Mouse (Mus musculus): ENCODE data around the gene Wdr37. TPM values are rescaled to one million over a fixed set of nuclear protein-coding genes. Genes with fewer than 3 reads are reported as not detected.

Wdr37 gene
- polyA plus RNA-seq, 2 experiments: 4.1 to 7.2 TPM

- no peak overlapping the region for H3K4me3 ChIP-seq (ENCODE audit: insufficient read depth in 1 of 2, low read depth in 2 of 2, low read length in 2 of 2)
- no peak for ATAC-seq (ENCODE audit: insufficient read depth)
- no peak for TF ChIP-seq EP300 (IDR thresholded peaks at IDR 0.05; ENCODE audit: low read depth)
- TF ChIP-seq CTCF (IDR thresholded peaks at IDR 0.05; ENCODE audit: low read depth): no peak
- no peak overlapping the region for H3K9ac ChIP-seq (replicated peaks)
- H3K36me3 ChIP-seq (replicated peaks; ENCODE audit: control insufficient read depth, insufficient read depth, low read depth): peaks cover 9% of the 10 kb centered on the region
- no peaks in the 10 kb centered on the region for H3K27me3 ChIP-seq (ENCODE audit: control insufficient read depth, insufficient read depth, low read length)
- no peak overlapping the region for H3K4me2 ChIP-seq (ENCODE audit: low read depth)
- H3K27ac ChIP-seq: no peak overlapping the region
- WGBS (ENCODE audit: insufficient replicate concordance): 86% methylated on average over 5 of the region's 5 CpGs
- no peak for DNase-seq (ENCODE audit: low read depth in 3 of 3, low spot score in 3 of 3)
- peaks cover 0 to 1% of the 10 kb centered on the region in 2 experiments; a peak in 1 of 4 replicates for H3K4me1 ChIP-seq (replicated peaks; ENCODE audit: control insufficient read depth in 2 of 2, insufficient read depth in 2 of 2, low read length in 1 of 2)
- no peaks in the 10 kb centered on the region for H3K9me3 ChIP-seq (ENCODE audit: control insufficient read depth, low read length)
These were observed 37.1 kb downstream of the Wdr37 start for GRCm38 (mm10) chr13:8834573-8834972.

DNA sequence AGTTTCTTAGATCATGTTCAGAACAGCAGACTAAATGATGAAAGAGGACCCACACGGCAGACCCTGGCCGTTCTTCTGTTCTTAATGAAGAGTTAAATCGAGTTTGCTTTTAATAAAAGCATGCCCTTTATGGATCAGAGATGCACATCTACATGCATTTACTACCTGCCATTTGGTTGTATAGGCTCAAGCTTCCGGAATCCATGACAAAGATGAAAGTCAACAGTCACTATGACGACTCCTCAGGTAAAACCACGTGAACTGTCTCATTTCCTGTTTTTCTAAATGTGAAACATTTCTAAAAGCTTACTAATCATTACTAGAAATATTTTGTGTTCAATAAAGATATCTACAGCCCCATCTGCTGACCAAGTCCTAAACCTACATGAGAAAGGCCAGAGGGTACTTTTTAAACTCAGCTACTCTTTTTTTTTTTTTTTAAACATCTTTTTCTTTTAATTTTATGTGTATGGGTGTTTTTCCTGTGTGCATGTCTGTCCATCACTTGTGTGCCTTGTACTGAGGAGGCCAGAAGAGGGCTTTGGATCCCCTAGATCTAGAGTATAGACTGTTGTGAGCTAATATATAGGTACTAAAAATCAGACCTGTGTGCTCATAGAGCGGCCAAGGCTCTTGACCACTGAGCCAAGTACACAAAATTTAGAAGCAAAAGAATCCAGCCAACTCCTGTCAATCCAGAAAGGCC is 40.0 kb downstream of the Wdr37 start:
- 72% methylated on average over 7 of the region's 7 CpGs for WGBS (ENCODE audit: insufficient replicate concordance)
- Histone ChIP-seq H3K27ac (no peak overlapping the region), H3K9ac (replicated peaks) (no peak overlapping the region), H3K4me1 (replicated peaks; ENCODE audit: control insufficient read depth in 2 of 2, insufficient read depth in 2 of 2, low read length in 1 of 2) (peaks cover 0 to 1% of the 10 kb centered on the region in 2 experiments; a peak in 1 of 4 replicates), H3K9me3 (ENCODE audit: control insufficient read depth, low read length) (no peaks in the 10 kb centered on the region), H3K27me3 (ENCODE audit: control insufficient read depth, insufficient read depth, low read length) (no peaks in the 10 kb centered on the region), H3K36me3 (replicated peaks; ENCODE audit: control insufficient read depth, insufficient read depth, low read depth) (peaks cover 14% of the 10 kb centered on the region), H3K4me2 (ENCODE audit: low read depth) (no peak overlapping the region), H3K4me3 (ENCODE audit: insufficient read depth in 1 of 2, low read depth in 2 of 2, low read length in 2 of 2) (no peak overlapping the region)
- DNase-seq (ENCODE audit: low read depth in 3 of 3, low spot score in 3 of 3) (no peak), ATAC-seq (ENCODE audit: insufficient read depth) (no peak)
- TF ChIP-seq CTCF (IDR thresholded peaks at IDR 0.05; ENCODE audit: low read depth) (no peak), EP300 (IDR thresholded peaks at IDR 0.05; ENCODE audit: low read depth) (no peak)

- Histone ChIP-seq H3K9ac (replicated peaks) (no peak overlapping the region), H3K4me3 (ENCODE audit: insufficient read depth in 1 of 2, low read depth in 2 of 2, low read length in 2 of 2) (no peak overlapping the region), H3K4me1 (replicated peaks; ENCODE audit: control insufficient read depth in 2 of 2, insufficient read depth in 2 of 2, low read length in 1 of 2) (peaks cover 0 to 1% of the 10 kb centered on the region in 2 experiments; a peak in 1 of 4 replicates), H3K36me3 (replicated peaks; ENCODE audit: control insufficient read depth, insufficient read depth, low read depth) (peaks cover 12% of the 10 kb centered on the region), H3K9me3 (ENCODE audit: control insufficient read depth, low read length) (no peaks in the 10 kb centered on the region), H3K27ac (no peak overlapping the region), H3K4me2 (ENCODE audit: low read depth) (no peak overlapping the region), H3K27me3 (ENCODE audit: control insufficient read depth, insufficient read depth, low read length) (no peaks in the 10 kb centered on the region)
- TF ChIP-seq CTCF (IDR thresholded peaks at IDR 0.05; ENCODE audit: low read depth): no peak
- no peak for TF ChIP-seq EP300 (IDR thresholded peaks at IDR 0.05; ENCODE audit: low read depth)
- DNase-seq (ENCODE audit: low read depth in 3 of 3, low spot score in 3 of 3) (peak in 1 of 3 experiments; percentile 9), ATAC-seq (ENCODE audit: insufficient read depth) (no peak)
These were observed 41.0 kb downstream of the Wdr37 start for GRCm38 (mm10) chr13:8830696-8831095.

GRCm38 (mm10) chr13:8829784-8830183 is 41.9 kb downstream of the Wdr37 start:
- Histone ChIP-seq H3K4me1 (replicated peaks; ENCODE audit: control insufficient read depth in 2 of 2, insufficient read depth in 2 of 2, low read length in 1 of 2) (peaks cover 0 to 1% of the 10 kb centered on the region in 2 experiments; a peak in 1 of 4 replicates), H3K27ac (no peak overlapping the region), H3K4me2 (ENCODE audit: low read depth) (no peak overlapping the region), H3K9me3 (ENCODE audit: control insufficient read depth, low read length) (no peaks in the 10 kb centered on the region), H3K4me3 (ENCODE audit: insufficient read depth in 1 of 2, low read depth in 2 of 2, low read length in 2 of 2) (no peak overlapping the region), H3K36me3 (replicated peaks; ENCODE audit: control insufficient read depth, insufficient read depth, low read depth) (peaks cover 11% of the 10 kb centered on the region), H3K27me3 (ENCODE audit: control insufficient read depth, insufficient read depth, low read length) (no peaks in the 10 kb centered on the region), H3K9ac (replicated peaks) (no peak overlapping the region)
- TF ChIP-seq EP300 (IDR thresholded peaks at IDR 0.05; ENCODE audit: low read depth) (no peak), CTCF (IDR thresholded peaks at IDR 0.05; ENCODE audit: low read depth) (no peak)
- no peak for ATAC-seq (ENCODE audit: insufficient read depth)
- 78% methylated on average over 5 of the region's 5 CpGs for WGBS (ENCODE audit: insufficient replicate concordance)
- no peak for DNase-seq (ENCODE audit: low read depth in 3 of 3, low spot score in 3 of 3)

DNA sequence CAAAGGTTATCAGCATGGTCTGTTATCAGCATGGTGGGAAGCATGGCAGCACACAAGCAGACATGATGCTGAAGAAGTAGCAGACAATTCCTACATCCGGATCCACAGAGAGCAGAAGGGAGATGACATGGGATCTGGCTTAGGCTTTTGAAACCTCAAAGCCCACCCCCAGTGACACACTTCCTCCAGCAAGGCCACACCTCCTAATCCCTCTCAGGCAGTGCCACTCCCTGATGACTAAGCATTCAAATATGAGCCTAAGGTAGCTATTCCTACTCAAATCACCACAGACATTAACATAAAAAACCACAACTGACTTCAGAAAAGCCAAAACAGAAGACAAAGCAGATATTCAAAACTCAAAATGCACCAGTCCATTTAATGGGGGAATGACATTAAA is 42.8 kb downstream of the Wdr37 start:
- Histone ChIP-seq H3K9me3 (ENCODE audit: control insufficient read depth, low read length) (no peaks in the 10 kb centered on the region), H3K9ac (replicated peaks) (no peak overlapping the region), H3K4me3 (ENCODE audit: insufficient read depth in 1 of 2, low read depth in 2 of 2, low read length in 2 of 2) (no peak overlapping the region), H3K27me3 (ENCODE audit: control insufficient read depth, insufficient read depth, low read length) (no peaks in the 10 kb centered on the region), H3K4me2 (ENCODE audit: low read depth) (no peak overlapping the region), H3K36me3 (replicated peaks; ENCODE audit: control insufficient read depth, insufficient read depth, low read depth) (peaks cover 11% of the 10 kb centered on the region), H3K4me1 (replicated peaks; ENCODE audit: control insufficient read depth in 2 of 2, insufficient read depth in 2 of 2, low read length in 1 of 2) (peaks cover 0 to 1% of the 10 kb centered on the region in 2 experiments; a peak in 1 of 4 replicates), H3K27ac (no peak overlapping the region)
- no peak for DNase-seq (ENCODE audit: low read depth in 3 of 3, low spot score in 3 of 3)
- ATAC-seq (ENCODE audit: insufficient read depth): no peak
- 84% methylated on average over 1 of the region's 1 CpGs for WGBS (ENCODE audit: insufficient replicate concordance)
- no peak for TF ChIP-seq EP300 (IDR thresholded peaks at IDR 0.05; ENCODE audit: low read depth)
- no peak for TF ChIP-seq CTCF (IDR thresholded peaks at IDR 0.05; ENCODE audit: low read depth)

Data from liver, embryonic 14.5 days (tissue).